Mouse (Mus musculus) adrenal gland, adult (tissue): ENCODE results near the gene Vmn1r116.
"Not testable (repeated sequence)": the region's sequence is repeated elsewhere in the genome, so short reads cannot be mapped to it uniquely, and the experiment has no call there.

Source experiments
- DNase-seq, 2 experiments: peaks; one replicate each; pipeline ENCODE4 v3.0.0; 2022 to 2023; ENCODE audit warnings: low spot score in 1 of 2; ENCODE audit not compliant: inconsistent age in 2 of 2

Vmn1r116 gene

DNA sequence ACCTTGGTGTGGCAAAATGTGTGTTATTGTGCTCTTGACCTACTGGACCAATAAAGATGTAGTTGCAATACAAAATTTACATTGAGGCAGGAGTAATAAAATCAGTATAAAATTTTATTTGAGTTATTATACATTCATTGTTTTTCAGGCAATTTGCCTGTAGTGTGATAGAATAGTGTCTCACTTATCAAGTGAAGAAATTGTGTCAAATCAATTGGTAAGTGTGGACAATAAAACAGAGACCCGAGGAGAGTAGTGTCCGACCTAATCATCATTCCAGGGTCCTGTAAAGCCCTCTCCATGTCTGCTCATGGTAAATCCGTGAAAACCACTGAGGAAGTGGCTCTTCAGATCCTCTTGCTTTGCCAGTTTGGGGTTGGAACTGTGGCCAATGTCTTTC is at the start of gene Vmn1r116:
Gene Vmn1r116 (plus strand): TSS at position 301 of the 400 bp plus-strand sequence.
- not testable (repeated sequence) for DNase-seq

DNA sequence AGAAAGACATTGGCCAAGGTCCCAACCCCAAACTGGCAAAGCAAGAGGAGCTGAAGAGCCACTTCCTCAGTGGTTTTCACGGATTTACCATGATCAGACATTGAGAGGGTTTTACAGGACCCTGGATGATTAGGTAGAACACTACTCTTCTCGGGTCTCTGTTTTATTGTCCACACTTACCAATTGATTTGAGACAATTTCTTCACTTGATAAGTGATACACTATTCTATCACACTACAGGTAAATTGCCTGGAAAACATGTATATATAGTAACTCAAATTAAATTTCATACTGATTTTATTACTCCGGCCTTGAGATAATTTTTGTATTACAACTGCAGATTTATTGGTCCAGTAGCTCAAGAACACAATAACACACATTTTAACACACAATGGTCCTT is 27.2 kb upstream of the Vmn1r116 start, which contains the start of gene Vmn1r115:
Gene Vmn1r115 (minus strand): TSS at position 101 of the 400 bp plus-strand sequence.
- not testable (repeated sequence) for DNase-seq

DNA sequence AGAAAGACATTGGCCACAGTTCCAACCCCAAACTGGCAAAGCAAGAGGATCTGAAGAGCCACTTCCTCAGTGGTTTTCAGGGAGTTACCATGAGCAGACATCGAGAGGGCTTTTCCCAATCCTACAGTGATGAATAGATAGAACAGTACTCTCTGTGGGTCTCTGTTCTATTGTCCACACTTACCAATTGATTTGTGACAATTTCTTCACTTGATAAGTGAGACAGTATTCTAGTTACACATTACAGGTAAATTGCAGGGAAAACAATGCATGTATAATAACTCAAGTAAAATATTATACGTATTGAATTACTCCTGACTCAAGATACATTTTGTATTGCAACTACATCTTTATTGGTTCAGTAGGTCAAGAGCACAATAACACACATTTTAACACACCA is 12.0 kb downstream of the Vmn1r116 start, which contains the start of gene Vmn1r117:
Gene Vmn1r117 (minus strand): TSS at position 101 of the 400 bp plus-strand sequence.
- DNase-seq: not testable (repeated sequence)

DNA sequence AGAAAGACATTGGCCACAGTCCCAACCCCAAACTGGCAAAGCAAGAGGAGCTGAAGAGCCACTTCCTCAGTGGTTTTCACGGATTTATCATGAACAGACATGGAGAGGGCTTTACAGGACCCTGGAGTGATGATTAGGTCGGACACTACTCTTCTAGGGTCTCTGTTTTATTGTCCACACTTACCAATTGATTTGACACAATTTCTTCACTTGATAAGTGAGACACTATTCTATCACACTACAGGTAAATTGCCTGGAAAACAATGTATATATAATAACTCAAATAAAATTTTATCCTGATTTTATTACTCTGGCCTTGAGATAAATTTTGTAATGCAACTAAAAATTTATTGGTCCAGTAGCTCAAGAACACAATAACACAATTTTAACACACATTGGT is 40.2 kb downstream of the Vmn1r116 start, which contains the start of gene Vmn1r118:
Gene Vmn1r118 (minus strand): TSS at position 101 of the 400 bp plus-strand sequence.
- DNase-seq: not testable (repeated sequence)
